Mouse (Mus musculus) adrenal gland, postnatal 14 days (tissue): ENCODE data around the gene Wdr61. TPM values are rescaled to one million over a fixed set of nuclear protein-coding genes. Genes with fewer than 3 reads are reported as not detected.

Experiments used
- DNase-seq: peaks from one replicate; pipeline ENCODE4 v3.0.0; 2021; ENCODE audit warnings: mixed read lengths
- long read RNA-seq, 2 experiments: library from polyadenylated mRNA; stranded (forward); transcript quantifications; one replicate each; pipeline ENCODE4 v2.0.0; 2021
- total RNA-seq: library from RNA; stranded (reverse); gene quantifications from 2 replicates; pipeline ENCODE4 v1.2.3, GENCODE M21; 2021

The Wdr61 gene
- 71.9 and 72.6 TPM in 2 replicates for total RNA-seq
- long read RNA-seq, experiment 1, transcript Wdr61-201 (11 exons, 1,187 nt), result major isoform, 43 of 113 reads
- long read RNA-seq, experiment 1, transcript Wdr61-203 (11 exons, 1,290 nt), result minor isoform, 32 of 113 reads
- long read RNA-seq, experiment 1, partial matches to known transcripts, result 32 of 113 reads
- long read RNA-seq, experiment 1, other reads (novel, unspliced or antisense), result 4 of 113 reads
- long read RNA-seq, experiment 2, transcript Wdr61-203 (11 exons, 1,290 nt), result major isoform, 25 of 68 reads
- long read RNA-seq, experiment 2, transcript Wdr61-201 (11 exons, 1,187 nt), result minor isoform, 24 of 68 reads
- long read RNA-seq, experiment 2, partial matches to known transcripts, result 19 of 68 reads
- long read RNA-seq, experiment 2, other reads (novel, unspliced or antisense), result 0 of 68 reads

GRCm38 (mm10) chr9:54733921-54734638, at the start of gene Wdr61:
Gene Wdr61 (minus strand): TSS chr9:54734519.
- DNase-seq, result peak; percentile 99

GRCm38 (mm10) chr9:54784003-54784402, 49.7 kb upstream of the Wdr61 start:
- peak; percentile 6 for DNase-seq

- DNase-seq, result no peak
Observed at GRCm38 (mm10) chr9:54782504-54782903, 48.2 kb upstream of the Wdr61 start.

- DNase-seq, result no peak
Observed at GRCm38 (mm10) chr9:54779280-54779679, 45.0 kb upstream of the Wdr61 start.

GRCm38 (mm10) chr9:54776451-54776982, 42.2 kb upstream of the Wdr61 start:
- DNase-seq, result no peak

GRCm38 (mm10) chr9:54770140-54770780, 35.9 kb upstream of the Wdr61 start:
- no peak for DNase-seq

GRCm38 (mm10) chr9:54765336-54766085, 31.2 kb upstream of the Wdr61 start:
- DNase-seq, result no peak

- peak; percentile 19 for DNase-seq
Observed at GRCm38 (mm10) chr9:54764561-54765217, 30.4 kb upstream of the Wdr61 start, which contains the start of gene Crabp1. Gene Crabp1 (plus strand): TSS chr9:54764748.

- no peak for DNase-seq
Observed at GRCm38 (mm10) chr9:54764091-54764490, 29.8 kb upstream of the Wdr61 start.

- no peak for DNase-seq
Observed at GRCm38 (mm10) chr9:54759592-54759991, 25.3 kb upstream of the Wdr61 start.

GRCm38 (mm10) chr9:54752944-54753295, 18.6 kb upstream of the Wdr61 start:
- DNase-seq, result no peak

GRCm38 (mm10) chr9:54752201-54752943, 18.1 kb upstream of the Wdr61 start:
- no peak for DNase-seq

GRCm38 (mm10) chr9:54751684-54752083, 17.4 kb upstream of the Wdr61 start:
- DNase-seq, result no peak

GRCm38 (mm10) chr9:54750215-54750981, 16.1 kb upstream of the Wdr61 start:
- DNase-seq, result no peak

GRCm38 (mm10) chr9:54745740-54746370, 11.5 kb upstream of the Wdr61 start:
- DNase-seq, result no peak

- no peak for DNase-seq
Observed at GRCm38 (mm10) chr9:54743891-54744290, 9.6 kb upstream of the Wdr61 start.

- peak; percentile 75 for DNase-seq
Observed at GRCm38 (mm10) chr9:54738376-54738775, 4.1 kb upstream of the Wdr61 start.

GRCm38 (mm10) chr9:54736284-54736701, 2.0 kb upstream of the Wdr61 start:
- DNase-seq, result peak; percentile 62

GRCm38 (mm10) chr9:54734639-54735252, 427 bp upstream of the Wdr61 start:
- DNase-seq, result no peak
